Mouse (Mus musculus): ENCODE results near the gene Flvcr2. TPM values are rescaled to one million over a fixed set of nuclear protein-coding genes. Genes with fewer than 3 reads are reported as not detected.
A peak's percentile ranks its signal among the peaks of the same experiment; 100 is the strongest.

The Flvcr2 gene
- polyA plus RNA-seq, 1 experiment from 2014 or later: 1.4 TPM

GRCm38 (mm10) chr12:85764686-85765085 is 18.3 kb downstream of the Flvcr2 start:
- ATAC-seq (ENCODE audit: insufficient number of reproducible peaks, low FRiP score, low TSS enrichment, low read depth): no peak
- Histone ChIP-seq H3K9me3 (ENCODE audit: control insufficient read depth, low read length) (no peaks in the 10 kb centered on the region), H3K4me3 (ENCODE audit: low read depth, low read length) (no peak overlapping the region), H3K4me1 (ENCODE audit: control insufficient read depth, insufficient read depth, low read length) (no peaks in the 10 kb centered on the region), H3K27me3 (ENCODE audit: control insufficient read depth, insufficient read depth, low read length) (no peaks in the 10 kb centered on the region), H3K27ac (replicated peaks; ENCODE audit: low read depth, low read length) (no peak overlapping the region), H3K9ac (ENCODE audit: low read length) (no peak overlapping the region), H3K36me3 (ENCODE audit: control insufficient read depth, insufficient read depth, low read length) (no peaks in the 10 kb centered on the region), H3K4me2 (ENCODE audit: low read depth, severe bottlenecking) (no peak overlapping the region)
- WGBS: 72% methylated on average over 1 of the region's 1 CpGs
- DNase-seq (ENCODE audit: low spot score): no peak

DNA sequence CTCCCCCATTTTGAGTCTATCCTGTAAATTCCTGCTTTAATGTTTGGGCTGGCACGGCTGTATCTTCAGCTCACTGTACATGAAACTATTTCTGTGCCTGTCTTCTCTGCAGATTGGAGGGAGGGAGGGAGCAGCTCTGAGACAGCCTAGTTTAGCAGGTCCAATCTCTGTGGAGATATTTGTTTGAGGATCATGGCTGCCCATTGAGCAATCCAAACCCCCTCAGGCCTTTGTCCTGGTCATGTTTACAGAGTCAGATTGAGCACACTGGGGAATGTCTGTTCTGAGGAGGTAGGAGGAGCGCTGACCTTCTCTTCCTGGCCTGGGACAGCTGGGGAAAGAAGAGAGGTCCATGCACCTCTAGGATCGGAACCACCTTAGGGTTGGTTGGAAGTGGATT is 19.9 kb downstream of the Flvcr2 start:
- Histone ChIP-seq H3K4me2 (ENCODE audit: low read depth, severe bottlenecking) (no peak overlapping the region), H3K9me3 (ENCODE audit: control insufficient read depth, low read length) (no peaks in the 10 kb centered on the region), H3K4me1 (ENCODE audit: control insufficient read depth, insufficient read depth, low read length) (no peaks in the 10 kb centered on the region), H3K27me3 (ENCODE audit: control insufficient read depth, insufficient read depth, low read length) (no peaks in the 10 kb centered on the region), H3K27ac (replicated peaks; ENCODE audit: low read depth, low read length) (no peak overlapping the region), H3K9ac (ENCODE audit: low read length) (no peak overlapping the region), H3K4me3 (ENCODE audit: low read depth, low read length) (no peak overlapping the region), H3K36me3 (ENCODE audit: control insufficient read depth, insufficient read depth, low read length) (no peaks in the 10 kb centered on the region)
- WGBS: 79% methylated on average over 3 of the region's 3 CpGs
- DNase-seq (ENCODE audit: low spot score) (no peak), ATAC-seq (ENCODE audit: insufficient number of reproducible peaks, low FRiP score, low TSS enrichment, low read depth) (no peak)

DNA sequence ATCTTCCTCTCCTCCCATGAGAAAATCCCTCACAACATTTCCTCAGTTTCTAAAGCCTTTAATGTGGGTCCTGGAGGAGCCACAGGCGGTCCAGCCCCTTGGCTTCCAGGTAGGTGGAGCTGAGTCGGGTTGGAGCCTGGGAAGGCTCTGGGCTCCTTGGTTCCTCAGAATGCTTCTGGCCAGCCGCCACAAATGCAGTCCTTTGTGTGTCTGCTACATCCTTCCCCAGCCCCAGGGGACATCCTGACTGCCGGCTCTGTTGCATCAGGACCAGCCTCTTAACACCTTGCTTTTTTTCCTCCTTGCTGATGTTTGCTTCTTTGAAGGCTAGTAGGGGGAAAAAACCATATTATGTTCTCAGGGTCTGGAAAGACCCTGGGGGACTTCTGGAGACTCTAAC is 21.4 kb downstream of the Flvcr2 start:
- H3K36me3 ChIP-seq (ENCODE audit: control insufficient read depth, insufficient read depth, low read length): no peaks in the 10 kb centered on the region
- no peaks in the 10 kb centered on the region for H3K4me1 ChIP-seq (ENCODE audit: control insufficient read depth, insufficient read depth, low read length)
- no peak overlapping the region for H3K4me2 ChIP-seq (ENCODE audit: low read depth, severe bottlenecking)
- H3K27ac ChIP-seq (replicated peaks; ENCODE audit: low read depth, low read length): no peak overlapping the region
- DNase-seq (ENCODE audit: low spot score) (no peak), ATAC-seq (ENCODE audit: insufficient number of reproducible peaks, low FRiP score, low TSS enrichment, low read depth) (no peak)
- no peak overlapping the region for H3K9ac ChIP-seq (ENCODE audit: low read length)
- H3K4me3 ChIP-seq (ENCODE audit: low read depth, low read length): no peak overlapping the region
- 51% methylated on average over 4 of the region's 4 CpGs for WGBS
- H3K27me3 ChIP-seq (ENCODE audit: control insufficient read depth, insufficient read depth, low read length): no peaks in the 10 kb centered on the region
- H3K9me3 ChIP-seq (ENCODE audit: control insufficient read depth, low read length): no peaks in the 10 kb centered on the region

DNA sequence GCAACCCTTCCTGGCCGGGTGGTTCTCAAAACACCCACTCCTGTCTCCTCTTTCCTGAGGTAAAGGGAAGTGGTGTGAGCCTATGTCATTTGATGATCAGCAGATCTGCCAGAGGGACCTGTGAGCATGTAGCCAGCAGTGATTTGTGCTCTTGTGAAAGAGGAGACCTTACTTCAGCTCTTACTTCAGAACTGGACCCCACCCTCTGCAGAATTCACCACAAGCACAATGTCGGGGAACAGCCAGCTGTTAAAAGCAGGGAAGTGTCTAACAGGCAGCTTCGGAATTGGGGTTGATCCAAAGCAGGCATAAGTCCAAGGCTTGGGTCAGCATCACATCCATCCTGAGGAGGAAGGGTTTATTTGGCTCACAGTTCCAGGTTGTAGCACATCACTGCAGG is 25.0 kb downstream of the Flvcr2 start:
- WGBS: 72% methylated on average over 3 of the region's 3 CpGs
- no peak for ATAC-seq (ENCODE audit: insufficient number of reproducible peaks, low FRiP score, low TSS enrichment, low read depth)

DNA sequence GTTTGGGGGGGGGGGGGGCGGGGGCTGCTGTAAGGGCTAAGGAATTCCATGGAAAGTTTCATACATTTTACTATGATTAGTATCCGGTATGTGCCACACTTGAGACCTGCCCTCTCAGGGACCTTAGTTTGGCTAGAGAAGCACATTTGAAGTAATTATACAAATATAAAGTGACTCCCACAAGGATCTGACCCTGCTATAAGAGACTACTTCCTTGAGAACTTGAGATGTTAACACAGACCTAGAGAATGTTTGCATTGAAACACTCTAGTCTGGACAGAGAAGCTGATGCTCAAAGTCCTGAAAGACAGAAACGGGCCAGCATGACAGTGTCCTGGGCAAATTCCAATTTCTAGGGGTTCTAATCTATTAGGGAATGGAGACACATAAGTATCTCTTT is 32.6 kb downstream of the Flvcr2 start:
- DNase-seq (ENCODE audit: low spot score) (no peak), ATAC-seq (ENCODE audit: insufficient number of reproducible peaks, low FRiP score, low TSS enrichment, low read depth) (no peak)
- 87% methylated on average over 3 of the region's 3 CpGs for WGBS
- Histone ChIP-seq H3K4me1 (ENCODE audit: control insufficient read depth, insufficient read depth, low read length) (no peaks in the 10 kb centered on the region), H3K4me3 (ENCODE audit: low read depth, low read length) (no peak overlapping the region), H3K36me3 (ENCODE audit: control insufficient read depth, insufficient read depth, low read length) (no peaks in the 10 kb centered on the region), H3K9me3 (ENCODE audit: control insufficient read depth, low read length) (no peaks in the 10 kb centered on the region), H3K9ac (ENCODE audit: low read length) (no peak overlapping the region), H3K27me3 (ENCODE audit: control insufficient read depth, insufficient read depth, low read length) (no peaks in the 10 kb centered on the region), H3K27ac (replicated peaks; ENCODE audit: low read depth, low read length) (no peak overlapping the region), H3K4me2 (ENCODE audit: low read depth, severe bottlenecking) (no peak overlapping the region)

More for the DNA sequence above, 25.0 kb downstream of the Flvcr2 start:
- H3K27ac ChIP-seq (replicated peaks; ENCODE audit: low read depth, low read length): no peak overlapping the region
- no peaks in the 10 kb centered on the region for H3K9me3 ChIP-seq (ENCODE audit: control insufficient read depth, low read length)
- no peak overlapping the region for H3K4me2 ChIP-seq (ENCODE audit: low read depth, severe bottlenecking)
- no peak for DNase-seq (ENCODE audit: low spot score)
- H3K36me3 ChIP-seq (ENCODE audit: control insufficient read depth, insufficient read depth, low read length): no peaks in the 10 kb centered on the region
- no peaks in the 10 kb centered on the region for H3K4me1 ChIP-seq (ENCODE audit: control insufficient read depth, insufficient read depth, low read length)
- H3K27me3 ChIP-seq (ENCODE audit: control insufficient read depth, insufficient read depth, low read length): no peaks in the 10 kb centered on the region
- no peak overlapping the region for H3K9ac ChIP-seq (ENCODE audit: low read length)
- H3K4me3 ChIP-seq (ENCODE audit: low read depth, low read length): no peak overlapping the region

- Histone ChIP-seq H3K4me1 (ENCODE audit: control insufficient read depth, insufficient read depth, low read length) (no peaks in the 10 kb centered on the region), H3K27ac (replicated peaks; ENCODE audit: low read depth, low read length) (no peak overlapping the region), H3K4me2 (ENCODE audit: low read depth, severe bottlenecking) (no peak overlapping the region), H3K4me3 (ENCODE audit: low read depth, low read length) (no peak overlapping the region), H3K9ac (ENCODE audit: low read length) (no peak overlapping the region), H3K27me3 (ENCODE audit: control insufficient read depth, insufficient read depth, low read length) (no peaks in the 10 kb centered on the region), H3K9me3 (ENCODE audit: control insufficient read depth, low read length) (no peaks in the 10 kb centered on the region), H3K36me3 (ENCODE audit: control insufficient read depth, insufficient read depth, low read length) (no peaks in the 10 kb centered on the region)
- ATAC-seq (ENCODE audit: insufficient number of reproducible peaks, low FRiP score, low TSS enrichment, low read depth) (no peak), DNase-seq (ENCODE audit: low spot score) (no peak)
- 96% methylated on average over 5 of the region's 5 CpGs for WGBS
Observed at GRCm38 (mm10) chr12:85779707-85780106, 33.4 kb downstream of the Flvcr2 start.

DNA sequence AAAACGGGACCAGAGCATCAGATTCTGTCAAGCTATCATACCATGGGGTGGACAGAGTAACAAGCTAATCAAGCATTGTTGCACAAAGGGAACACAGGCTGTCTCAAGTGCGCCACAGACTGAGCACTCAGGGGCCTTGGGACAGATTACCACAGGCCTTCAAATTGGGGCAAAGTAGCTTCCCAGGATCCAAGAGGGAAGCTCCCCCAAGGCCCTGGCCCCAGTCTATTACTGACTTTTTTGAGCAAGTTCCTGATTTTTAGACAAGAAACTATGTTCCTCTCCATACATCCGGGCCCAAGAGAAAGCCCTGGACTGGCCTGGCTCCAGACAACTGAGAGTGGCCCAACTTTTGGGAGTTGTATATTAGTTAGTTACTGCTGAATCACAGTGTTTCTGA is 35.3 kb downstream of the Flvcr2 start:
- Histone ChIP-seq H3K9me3 (ENCODE audit: control insufficient read depth, low read length) (no peaks in the 10 kb centered on the region), H3K4me1 (ENCODE audit: control insufficient read depth, insufficient read depth, low read length) (no peaks in the 10 kb centered on the region; the same call in 1 of the 2 replicates), H3K4me3 (ENCODE audit: low read depth, low read length) (no peak overlapping the region), H3K36me3 (ENCODE audit: control insufficient read depth, insufficient read depth, low read length) (no peaks in the 10 kb centered on the region), H3K9ac (ENCODE audit: low read length) (no peak overlapping the region), H3K4me2 (ENCODE audit: low read depth, severe bottlenecking) (no peak overlapping the region), H3K27me3 (ENCODE audit: control insufficient read depth, insufficient read depth, low read length) (no peaks in the 10 kb centered on the region), H3K27ac (replicated peaks; ENCODE audit: low read depth, low read length) (no peak overlapping the region)
- WGBS: 87% methylated on average over 3 of the region's 3 CpGs
- ATAC-seq (ENCODE audit: insufficient number of reproducible peaks, low FRiP score, low TSS enrichment, low read depth): no peak
- DNase-seq (ENCODE audit: low spot score): no peak

GRCm38 (mm10) chr12:85784916-85785815 is 38.8 kb downstream of the Flvcr2 start:
- whole genome bisulfite sequencing: 45% methylated on average over 19 of the region's 19 CpGs
- no peak overlapping the region for H3K4me2 ChIP-seq (ENCODE audit: low read depth, severe bottlenecking)
- peak; percentile 43 for DNase-seq (ENCODE audit: low spot score)
- H3K36me3 ChIP-seq (ENCODE audit: control insufficient read depth, insufficient read depth, low read length): no peaks in the 10 kb centered on the region
- no peak overlapping the region for H3K4me3 ChIP-seq (ENCODE audit: low read depth, low read length)
- no peaks in the 10 kb centered on the region; the same call in 1 of the 2 replicates for H3K4me1 ChIP-seq (ENCODE audit: control insufficient read depth, insufficient read depth, low read length)
- ATAC-seq (ENCODE audit: insufficient number of reproducible peaks, low FRiP score, low TSS enrichment, low read depth): no peak
- H3K9me3 ChIP-seq (ENCODE audit: control insufficient read depth, low read length): no peaks in the 10 kb centered on the region
- H3K27ac ChIP-seq (replicated peaks; ENCODE audit: low read depth, low read length): no peak overlapping the region
- no peak overlapping the region for H3K9ac ChIP-seq (ENCODE audit: low read length)
- no peaks in the 10 kb centered on the region for H3K27me3 ChIP-seq (ENCODE audit: control insufficient read depth, insufficient read depth, low read length)
